Mouse (Mus musculus) ES-E14 (cell line): ENCODE measurements around the gene Fut8.

Experiments
- HCFC1 ChIP-seq: IDR thresholded peaks from 2 replicates; pipeline ENCODE4 v1.6.1; 2012; ENCODE audit warnings: low read length, inconsistent platforms, borderline replicate concordance; ENCODE audit not compliant: insufficient read depth
- MAFK ChIP-seq: IDR thresholded peaks from 2 replicates; pipeline ENCODE4 v1.6.1; 2014; ENCODE audit warnings: mild to moderate bottlenecking, low read depth, low read length, inconsistent platforms; ENCODE audit not compliant: insufficient read depth
- ZC3H11A ChIP-seq: IDR thresholded peaks from 2 replicates; pipeline ENCODE4 v1.6.1; 2012; ENCODE audit warnings: low read depth, mild to moderate bottlenecking, inconsistent platforms, low read length, borderline replicate concordance
- ZNF384 ChIP-seq: IDR thresholded peaks from 2 replicates; pipeline ENCODE4 v1.6.1; 2012; ENCODE audit warnings: low read depth, low read length, inconsistent platforms

DNA sequence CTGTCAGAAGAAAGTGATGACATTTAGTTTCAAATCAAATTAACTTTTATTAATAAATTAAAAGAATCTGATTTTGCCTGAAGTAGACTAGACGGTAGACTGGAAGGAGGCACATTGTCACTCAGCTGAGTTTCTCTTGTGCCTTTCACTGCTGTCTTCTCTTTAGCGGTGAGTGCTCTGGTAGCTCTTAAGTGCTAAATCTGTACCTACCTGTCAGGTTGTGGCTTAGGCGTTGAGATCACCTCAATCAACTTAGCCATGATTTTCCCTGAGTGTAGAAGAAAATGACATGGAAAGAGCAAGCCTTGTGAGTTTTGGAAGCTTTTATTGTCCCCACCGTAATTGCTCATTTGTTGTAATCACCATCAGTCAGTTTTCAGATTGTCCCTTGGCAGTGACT, 59.2 kb downstream of the Fut8 start:
- TF ChIP-seq ZNF384 (no peak), ZC3H11A (no peak), MAFK (no peak), HCFC1 (no peak)
